Mouse (Mus musculus) MEL (cell line): ENCODE results near the gene Edem3. TPM values are rescaled to one million over a fixed set of nuclear protein-coding genes. Genes with fewer than 3 reads are reported as not detected.

ENCODE experiments used
- DNase-seq: peaks from one replicate; pipeline ENCODE4 v3.0.0; 2011; ENCODE audit warnings: low read depth, low spot score
- H3K27ac ChIP-seq: 2 replicates; pipeline ENCODE4 v1.5.1; 2012; ENCODE audit warnings: low read depth, mild to moderate bottlenecking, control low read depth, low read length, moderate library complexity; ENCODE audit not compliant: control insufficient read depth
- H3K27me3 ChIP-seq, 2 experiments: fragments of 150-350 bp in 1 of 2; sonication (generic) in 1 of 2; 2 replicates each; pipeline ENCODE4 v1.6.1; 2012; ENCODE audit warnings: low read length in 2 of 2, mild to moderate bottlenecking in 2 of 2, improper control_type of control experiment in 1 of 2, moderate library complexity in 1 of 2; ENCODE audit not compliant: insufficient read depth in 2 of 2, control insufficient read depth in 1 of 2
- H3K36me3 ChIP-seq, 2 experiments: 2 replicates each; pipeline ENCODE4 v1.6.1; 2012 to 2014; ENCODE audit warnings: low read length in 2 of 2, improper control_type of control experiment in 1 of 2, inconsistent platforms in 1 of 2, mild to moderate bottlenecking in 1 of 2; ENCODE audit not compliant: insufficient read depth in 2 of 2, control insufficient read depth in 1 of 2
- H3K4me1 ChIP-seq, 2 experiments: fragments of 150-350 bp in 1 of 2; sonication (generic) in 1 of 2; 2 replicates each; pipeline ENCODE4 v1.6.1; 2012; ENCODE audit warnings: low read length in 2 of 2, improper control_type of control experiment in 1 of 2, mild to moderate bottlenecking in 1 of 2; ENCODE audit not compliant: insufficient read depth in 2 of 2, control insufficient read depth in 1 of 2
- H3K4me3 ChIP-seq, 2 experiments: fragments of 150-350 bp in 1 of 2; sonication (generic) in 1 of 2; 2 replicates each; pipeline ENCODE4 v1.5.1; 2012; ENCODE audit warnings: low read depth in 2 of 2, low read length in 2 of 2, mild to moderate bottlenecking in 2 of 2, moderate library complexity in 2 of 2, control low read depth in 1 of 2, improper control_type of control experiment in 1 of 2; ENCODE audit not compliant: control insufficient read depth in 1 of 2, insufficient read depth in 1 of 2
- H3K79me2 ChIP-seq: 2 replicates; pipeline ENCODE4 v1.6.1; 2012; ENCODE audit warnings: mild to moderate bottlenecking, low read length, moderate library complexity; ENCODE audit not compliant: control insufficient read depth, poor library complexity, insufficient read depth
- H3K9ac ChIP-seq: 2 replicates; pipeline ENCODE4 v1.6.1; 2012; ENCODE audit warnings: low read depth, mild to moderate bottlenecking, control low read depth, low read length, moderate library complexity; ENCODE audit not compliant: control insufficient read depth, poor library complexity, severe bottlenecking
- H3K9me3 ChIP-seq: fragments of 150-350 bp; sonication (generic); replicated peaks from 2 replicates; pipeline ENCODE4 v1.6.1; 2012; ENCODE audit warnings: mild to moderate bottlenecking, low read length, improper control_type of control experiment, moderate library complexity; ENCODE audit not compliant: insufficient read depth
- CHD1 ChIP-seq: IDR thresholded peaks from 2 replicates; pipeline ENCODE4 v1.6.1; 2012; ENCODE audit warnings: low read depth, mild to moderate bottlenecking, inconsistent platforms, low read length, improper control_type of control experiment
- CTCF ChIP-seq, 3 experiments: IDR thresholded peaks in 2 of 3; conservative IDR thresholded peaks in 1 of 3; 2 replicates each; pipeline ENCODE4 v1.5.1; 2011 to 2012; ENCODE audit warnings: low read length in 3 of 3, low read depth in 2 of 3, mild to moderate bottlenecking in 2 of 3, improper control_type of control experiment in 1 of 3, inconsistent platforms in 1 of 3, mixed read lengths in 1 of 3, moderate library complexity in 1 of 3; ENCODE audit not compliant: control insufficient read depth in 1 of 3, insufficient read depth in 1 of 3, poor library complexity in 1 of 3, severe bottlenecking in 1 of 3
- E2F4 ChIP-seq: IDR thresholded peaks from 2 replicates; pipeline ENCODE4 v1.6.1; 2011; ENCODE audit warnings: low read depth, low read length, improper control_type of control experiment, borderline replicate concordance
- ELF1 ChIP-seq: IDR thresholded peaks from 2 replicates; pipeline ENCODE4 v1.6.1; 2014; ENCODE audit warnings: low read depth, mild to moderate bottlenecking, inconsistent platforms, low read length, improper control_type of control experiment, moderate library complexity
- EP300 ChIP-seq, 2 experiments: IDR thresholded peaks; 2 replicates each; pipeline ENCODE4 v1.6.1; 2011; ENCODE audit warnings: improper control_type of control experiment in 2 of 2, low read length in 2 of 2, low read depth in 1 of 2, mild to moderate bottlenecking in 1 of 2
- GABPA ChIP-seq: IDR thresholded peaks from 2 replicates; pipeline ENCODE4 v1.6.1; 2012; ENCODE audit warnings: low read depth, mild to moderate bottlenecking, inconsistent platforms, low read length, improper control_type of control experiment, moderate library complexity
- JUND ChIP-seq: IDR thresholded peaks from 2 replicates; pipeline ENCODE4 v1.6.1; 2011; ENCODE audit warnings: low read depth, mild to moderate bottlenecking, improper control_type of control experiment, low read length
- KAT2A ChIP-seq: conservative IDR thresholded peaks from 2 replicates; pipeline ENCODE4 v1.6.1; 2012; ENCODE audit warnings: low read depth, low read length, improper control_type of control experiment, inconsistent platforms
- MAFK ChIP-seq: IDR thresholded peaks from 2 replicates; pipeline ENCODE4 v1.6.1; 2011; ENCODE audit warnings: low read depth, mild to moderate bottlenecking, low read length, improper control_type of control experiment, borderline replicate concordance
- MAZ ChIP-seq: IDR thresholded peaks from 2 replicates; pipeline ENCODE4 v1.6.1; 2012; ENCODE audit warnings: low read depth, mild to moderate bottlenecking, inconsistent platforms, low read length, improper control_type of control experiment
- MEF2A ChIP-seq: IDR thresholded peaks from 2 replicates; pipeline ENCODE4 v1.6.1; 2014; ENCODE audit warnings: low read depth, mild to moderate bottlenecking, inconsistent platforms, low read length, improper control_type of control experiment; ENCODE audit not compliant: poor library complexity, insufficient replicate concordance, severe bottlenecking; ENCODE audit errors: extremely low read depth
- POLR2A ChIP-seq, 2 experiments: IDR thresholded peaks; 2 replicates each; pipeline ENCODE4 v1.6.1; 2011 to 2012; ENCODE audit warnings: low read length in 2 of 2, mild to moderate bottlenecking in 2 of 2, control low read depth in 1 of 2, improper control_type of control experiment in 1 of 2, low read depth in 1 of 2, moderate library complexity in 1 of 2; ENCODE audit not compliant: control insufficient read depth in 1 of 2, insufficient read depth in 1 of 2, poor library complexity in 1 of 2
- POLR2AphosphoS2 ChIP-seq: IDR thresholded peaks from 2 replicates; pipeline ENCODE4 v1.6.1; 2011; ENCODE audit warnings: low read length, improper control_type of control experiment
- POLR2AphosphoS5 ChIP-seq: IDR thresholded peaks from 2 replicates; pipeline ENCODE4 v1.6.1; 2012; ENCODE audit warnings: low read depth, borderline replicate concordance, mild to moderate bottlenecking, inconsistent platforms, low read length, moderate library complexity, mixed read lengths
- RAD21 ChIP-seq: IDR thresholded peaks from 2 replicates; pipeline ENCODE4 v1.6.1; 2011; ENCODE audit warnings: mild to moderate bottlenecking, low read depth, low read length, improper control_type of control experiment
- RCOR1 ChIP-seq: IDR thresholded peaks from 2 replicates; pipeline ENCODE4 v1.6.1; 2012; ENCODE audit warnings: low read depth, mild to moderate bottlenecking, inconsistent platforms, low read length, improper control_type of control experiment
- SMC3 ChIP-seq: IDR thresholded peaks from 2 replicates; pipeline ENCODE4 v1.6.1; 2011; ENCODE audit warnings: low read depth, low read length, improper control_type of control experiment
- UBTF ChIP-seq: IDR thresholded peaks from 2 replicates; pipeline ENCODE4 v1.6.1; 2012; ENCODE audit warnings: low read depth, mild to moderate bottlenecking, inconsistent platforms, low read length, improper control_type of control experiment, moderate library complexity, borderline replicate concordance; ENCODE audit not compliant: insufficient read depth
- USF1 ChIP-seq: IDR thresholded peaks from 2 replicates; pipeline ENCODE4 v1.6.1; 2014; ENCODE audit warnings: low read depth, mild to moderate bottlenecking, inconsistent platforms, low read length, improper control_type of control experiment, moderate library complexity
- ZC3H11A ChIP-seq: IDR thresholded peaks from 2 replicates; pipeline ENCODE4 v1.6.1; 2012; ENCODE audit warnings: low read depth, mild to moderate bottlenecking, inconsistent platforms, low read length, improper control_type of control experiment
- ZKSCAN1 ChIP-seq: IDR thresholded peaks from 2 replicates; pipeline ENCODE4 v1.6.1; 2012; ENCODE audit warnings: low read depth, mild to moderate bottlenecking, inconsistent platforms, low read length, improper control_type of control experiment, moderate library complexity
- ZMIZ1 ChIP-seq: IDR thresholded peaks from 2 replicates; pipeline ENCODE4 v1.6.1; 2012; ENCODE audit warnings: low read depth, mild to moderate bottlenecking, inconsistent platforms, low read length, improper control_type of control experiment, moderate library complexity
- ZNF384 ChIP-seq: IDR thresholded peaks from 2 replicates; pipeline ENCODE4 v1.6.1; 2012; ENCODE audit warnings: low read depth, mild to moderate bottlenecking, inconsistent platforms, low read length, improper control_type of control experiment
- polyA plus RNA-seq, 2 experiments: library from polyadenylated mRNA; stranded (reverse) in 1 of 2; unstranded in 1 of 2; fragments of >175 nt in 1 of 2; fragments of >200 nt in 1 of 2; gene quantifications; 2 replicates each; pipeline versions ENCODE4 v1.2.1 to v1.2.4; 2012; ENCODE audit warnings: low replicate concordance in 2 of 2, low read depth in 1 of 2; ENCODE audit not compliant: insufficient read length in 2 of 2, insufficient read depth in 1 of 2, missing spikeins in 1 of 2
- total RNA-seq: library from RNA; depleted of rRNA; stranded (reverse); fragments of 300-350 nt; gene quantifications from 2 replicates; pipeline ENCODE4 v1.2.3, GENCODE M21; 2012

The Edem3 gene
- total and polyA plus RNA-seq, 3 experiments, result 11.6 to 15.6 TPM; not detected in 1

DNA sequence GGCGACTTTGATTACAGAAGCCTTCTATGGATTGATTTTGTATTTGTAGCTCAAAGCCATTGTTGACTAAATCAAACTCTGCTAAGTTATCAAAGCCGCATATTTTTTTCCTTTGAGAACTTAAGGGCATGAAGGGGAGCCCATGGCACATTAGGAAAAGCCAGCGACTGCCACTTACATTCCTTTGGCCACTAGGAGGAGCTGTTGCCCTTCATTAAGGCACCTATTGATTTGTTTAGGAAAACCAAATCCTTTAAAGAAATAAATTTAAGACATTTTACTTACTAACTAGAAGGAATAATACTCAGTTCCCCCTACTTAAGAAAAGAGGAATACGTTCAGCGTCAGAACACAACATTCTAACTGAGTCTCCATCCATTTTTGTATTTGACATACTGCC lies 65.3 kb downstream of the Edem3 start:
- Histone ChIP-seq H3K79me2 (no peaks in the 10 kb centered on the region), H3K4me3 (no peak overlapping the region), H3K36me3 (peaks cover 0 to 2% of the 10 kb centered on the region in 2 experiments; a peak in 2 of 4 replicates), H3K9me3 (no peaks in the 10 kb centered on the region), H3K27me3 (no peaks in the 10 kb centered on the region), H3K4me1 (no peaks in the 10 kb centered on the region), H3K9ac (no peak overlapping the region), H3K27ac (no peak overlapping the region)
- DNase-seq, result peak; percentile 75
- no peak for TF ChIP-seq POLR2A (IDR thresholded peaks at IDR 0.05; ENCODE audit: control insufficient read depth in 1 of 2, insufficient read depth in 1 of 2, low read depth in 1 of 2, low read length in 2 of 2, poor library complexity in 1 of 2)
- TF ChIP-seq EP300 (IDR thresholded peaks at IDR 0.05; ENCODE audit: low read depth in 1 of 2, low read length in 2 of 2), result no peak
- TF ChIP-seq RCOR1, result no peak
- TF ChIP-seq MEF2A, result no peak
- TF ChIP-seq UBTF, result no peak
- TF ChIP-seq ZNF384, result no peak
- TF ChIP-seq MAZ, result no peak
- TF ChIP-seq SMC3, result peak; percentile 83
- no peak for TF ChIP-seq MAFK
- TF ChIP-seq E2F4, result no peak
- no peak for TF ChIP-seq JUND
- TF ChIP-seq GABPA, result no peak
- peak; percentile 98 for TF ChIP-seq RAD21
- TF ChIP-seq USF1, result no peak
- TF ChIP-seq CHD1, result no peak
- TF ChIP-seq ZC3H11A, result peak; percentile 75
- no peak for TF ChIP-seq POLR2AphosphoS5
- TF ChIP-seq KAT2A, result no peak
- TF ChIP-seq CTCF (IDR thresholded peaks at IDR 0.05 in 2 of 3, conservative IDR thresholded peaks at IDR 0.05 in 1 of 3; ENCODE audit: control insufficient read depth in 1 of 3, insufficient read depth in 1 of 3, low read depth in 2 of 3, low read length in 3 of 3, poor library complexity in 1 of 3, severe bottlenecking in 1 of 3), result peak; percentile 79 to 92 (median 86)
- TF ChIP-seq ZKSCAN1, result no peak
- no peak for TF ChIP-seq ZMIZ1
- TF ChIP-seq ELF1, result no peak
- TF ChIP-seq POLR2AphosphoS2, result no peak
